In the genomic region with DNA sequence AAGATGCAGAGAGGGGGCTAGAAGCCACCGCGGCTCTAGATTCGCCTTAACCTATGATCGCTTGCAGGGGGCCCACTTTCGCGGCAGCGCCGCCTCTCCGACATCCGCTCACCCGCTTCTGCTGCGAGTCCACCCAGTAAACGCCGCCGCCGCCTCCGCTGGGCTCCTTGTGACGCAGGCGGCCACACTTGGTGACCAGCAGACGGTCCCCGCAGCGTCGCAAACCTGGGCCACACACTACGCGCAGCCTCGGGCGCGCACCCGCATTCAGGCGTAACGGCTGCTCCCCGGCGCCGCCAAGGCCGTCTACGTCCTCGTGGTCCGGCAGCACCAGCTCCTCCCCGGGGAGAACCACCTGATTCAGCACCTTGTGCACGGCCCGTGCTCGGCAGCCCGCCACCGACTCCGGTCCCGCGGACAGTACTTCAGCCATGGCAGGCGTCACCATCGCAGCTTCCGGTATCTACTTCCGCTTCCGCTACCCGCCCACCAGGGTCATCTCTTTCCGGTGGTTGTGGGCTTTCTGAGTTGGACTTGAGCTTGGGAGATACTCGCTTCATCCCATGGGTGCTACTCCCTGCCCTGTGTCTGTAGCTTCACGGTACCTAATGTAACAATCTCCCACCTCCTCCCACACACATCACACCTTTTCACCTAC, we compare ENCODE assay signal across 8 mouse cellular contexts. TPM values are rescaled to one million over a fixed set of nuclear protein-coding genes. Genes with fewer than 3 reads are reported as not detected.
A peak's percentile ranks its signal among the peaks of the same experiment; 100 is the strongest.
DNase-seq lines count a peak whose midpoint lies in the region; ATAC-seq and TF ChIP-seq lines count a peak whose summit lies in the region.

No protein-coding gene starts in this region.

- peaks cover 39% of the 10 kb centered on the region for H3K36me3 ChIP-seq in hindbrain, embryonic 10.5 days
- H3K36me3 ChIP-seq in lung, embryonic 16.5 days (ENCODE audit: control insufficient read depth, insufficient read depth, low read length), result peaks cover 13% of the 10 kb centered on the region
- peaks cover 21% of the 10 kb centered on the region for H3K36me3 ChIP-seq in thymus, adult 2 months (ENCODE audit: control insufficient read depth, insufficient read depth, low read length)

- no peak for TF ChIP-seq CTCF in thymus, adult 2 months (IDR thresholded peaks at IDR 0.05; ENCODE audit: borderline replicate concordance, control insufficient read depth, extremely low read depth, insufficient read depth, low read length, poor library complexity)

- peaks cover 15% of the 10 kb centered on the region for H3K4me1 ChIP-seq in hindbrain, embryonic 10.5 days (replicated peaks)
- peaks cover 13% of the 10 kb centered on the region for H3K4me1 ChIP-seq in lung, embryonic 16.5 days (replicated peaks; ENCODE audit: control insufficient read depth, insufficient read depth, low read length)
- 0 out of 2 replicates have a peak, but pooled peaks cover 2% of the 10 kb centered on the region for H3K4me1 ChIP-seq in thymus, adult 2 months (replicated peaks; ENCODE audit: control insufficient read depth, insufficient read depth, low read length)

- H3K27ac ChIP-seq in hindbrain, embryonic 10.5 days, result peak overlapping the region; percentile 94
- H3K27ac ChIP-seq in lung, embryonic 16.5 days (ENCODE audit: low read length), result peak overlapping the region; percentile 93
- peak overlapping the region; percentile 25 for H3K27ac ChIP-seq in thymus, adult 2 months (ENCODE audit: control insufficient read depth, insufficient read depth, low read length)

- peak; percentile 71 for TF ChIP-seq POLR2A in thymus, adult 2 months (IDR thresholded peaks at IDR 0.05; ENCODE audit: control insufficient read depth, extremely low read depth, insufficient read depth, low read length, poor library complexity)

- 1% methylated on average over 56 of the region's 56 CpGs for WGBS in hindbrain, embryonic 10.5 days
- under 1% methylated on average over 56 of the region's 56 CpGs for WGBS in lung, embryonic 16.5 days
- WGBS in thymus, adult 2 months, result under 1% methylated on average over 56 of the region's 56 CpGs

- H3K27me3 ChIP-seq in hindbrain, embryonic 10.5 days (ENCODE audit: insufficient read depth, poor library complexity, severe bottlenecking), result peaks cover 34% of the 10 kb centered on the region
- no peaks in the 10 kb centered on the region for H3K27me3 ChIP-seq in lung, embryonic 16.5 days (ENCODE audit: control insufficient read depth, insufficient read depth, low read depth, low read length)
- no peaks in the 10 kb centered on the region for H3K27me3 ChIP-seq in thymus, adult 2 months (ENCODE audit: control insufficient read depth, insufficient read depth, low read length)

- peak overlapping the region; percentile 67 for H3K4me3 ChIP-seq in hindbrain, embryonic 10.5 days
- peak overlapping the region; percentile 91 for H3K4me3 ChIP-seq in lung, embryonic 16.5 days (ENCODE audit: low read length)
- H3K4me3 ChIP-seq in thymus, adult 2 months (ENCODE audit: control insufficient read depth, insufficient read depth, low read length), result peak overlapping the region; percentile 95

- no peaks in the 10 kb centered on the region for H3K9me3 ChIP-seq in hindbrain, embryonic 10.5 days
- H3K9me3 ChIP-seq in lung, embryonic 16.5 days (ENCODE audit: control insufficient read depth, low read length), result no peaks in the 10 kb centered on the region

- ATAC-seq in frontal cortex, adult (ENCODE audit: low TSS enrichment), result peak; percentile 93
- peak; percentile 94 for ATAC-seq in lung, embryonic 16.5 days (ENCODE audit: low read depth)

- DNase-seq in MN1 (ENCODE audit: low spot score), result peak; percentile 81
- DNase-seq in cerebellum, adult 9-10 months, result peak; percentile 88
- peak; percentile 88 for DNase-seq in hindbrain, embryonic 10.5 days (ENCODE audit: low spot score)
- peak; percentile 87 for DNase-seq in layer of hippocampus, adult 9-11 months
- DNase-seq in ovary, adult 18-20 months (ENCODE audit: low spot score), result peak; percentile 70
- peak; percentile 76 for DNase-seq in thymus, adult 2 months

- H3K4me2 ChIP-seq in lung, embryonic 16.5 days (ENCODE audit: low read depth, low read length), result peak overlapping the region; percentile 83

- H3K9ac ChIP-seq in lung, embryonic 16.5 days (ENCODE audit: low read length), result peak overlapping the region; percentile 95

RNA-seq across cellular contexts. Expression of gene Dcaf10, which starts 21.6 kb away (rescaled TPM):
- 9.2 and 10.4 TPM in 2 replicates for polyA plus RNA-seq in hindbrain, embryonic 10.5 days (2016; fragmentation: Nextera tagmentation; extraction: Ambion mirVana)
- polyA plus RNA-seq in lung, embryonic 16.5 days (2015; fragmentation: Nextera tagmentation; extraction: Ambion mirVana), result 9.7 and 10.2 TPM in 2 replicates
- polyA plus RNA-seq in thymus, adult 2 months (2012; rRNA removed), result 23.5 and 36.2 TPM in 2 replicates

RNA-seq across cellular contexts. Expression of gene Exosc3, which starts 22.2 kb away (rescaled TPM):
- 92.8 and 111 TPM in 2 replicates for polyA plus RNA-seq in hindbrain, embryonic 10.5 days (2016; fragmentation: Nextera tagmentation; extraction: Ambion mirVana)
- polyA plus RNA-seq in lung, embryonic 16.5 days (2015; fragmentation: Nextera tagmentation; extraction: Ambion mirVana), result 64.4 and 77.4 TPM in 2 replicates
- polyA plus RNA-seq in thymus, adult 2 months (2012; rRNA removed), result 56.1 and 61.9 TPM in 2 replicates

RNA-seq across cellular contexts. Expression of gene Trmt10b, which starts 23.4 kb away (rescaled TPM):
- 19.7 and 22.1 TPM in 2 replicates for polyA plus RNA-seq in hindbrain, embryonic 10.5 days (2016; fragmentation: Nextera tagmentation; extraction: Ambion mirVana)
- polyA plus RNA-seq in lung, embryonic 16.5 days (2015; fragmentation: Nextera tagmentation; extraction: Ambion mirVana), result 15.9 and 19.2 TPM in 2 replicates
- polyA plus RNA-seq in thymus, adult 2 months (2012; rRNA removed), result 3.0 and 3.8 TPM in 2 replicates

Comparison
In these comparisons a context has a peak if more than half of its experiments do, and no peak if none do; other contexts are left out.
1. Peak in every context shown above with its lines: DNase-seq, ATAC-seq, H3K4me3 ChIP-seq and H3K27ac ChIP-seq.
2. H3K27ac ChIP-seq: peak in every context shown above with its lines; median percentile 94 in hindbrain, embryonic 10.5 days; 93 in lung, embryonic 16.5 days; 25 in thymus, adult 2 months.